Mouse (Mus musculus) forebrain, embryonic 15.5 days (tissue): ENCODE results near the gene Kctd20. TPM values are rescaled to one million over a fixed set of nuclear protein-coding genes. Genes with fewer than 3 reads are reported as not detected.
"Not testable (repeated sequence)": the region's sequence is repeated elsewhere in the genome, so short reads cannot be mapped to it uniquely, and the experiment has no call there.

Experiments
- ATAC-seq: fragments of 200-750 bp; cut with Nextera tagmentation; replicated peaks from 2 replicates; pipeline ENCODE4 v1.8.0; 2017; ENCODE audit warnings: mild to moderate bottlenecking, moderate TSS enrichment, moderate library complexity
- H3K27ac ChIP-seq: fragments of 300-500 bp; sonication (generic); replicated peaks from 2 replicates; pipeline ENCODE4 v1.5.1; 2015; ENCODE audit warnings: mild to moderate bottlenecking, inconsistent platforms
- H3K27me3 ChIP-seq: fragments of 300-500 bp; sonication (generic); 2 replicates; pipeline ENCODE4 v1.6.1; 2015; ENCODE audit warnings: inconsistent platforms
- H3K36me3 ChIP-seq: fragments of 300-500 bp; sonication (generic); 2 replicates; pipeline ENCODE4 v1.6.1; 2015; ENCODE audit warnings: mild to moderate bottlenecking, inconsistent platforms
- H3K4me1 ChIP-seq: fragments of 300-500 bp; sonication (generic); 2 replicates; pipeline ENCODE4 v1.6.1; 2015; ENCODE audit warnings: inconsistent platforms
- H3K4me2 ChIP-seq: fragments of 300-500 bp; sonication (generic); replicated peaks from 2 replicates; pipeline ENCODE4 v1.6.1; 2015; ENCODE audit warnings: mild to moderate bottlenecking, inconsistent platforms
- H3K4me3 ChIP-seq: fragments of 300-500 bp; sonication (generic); 2 replicates; pipeline ENCODE4 v1.5.1; 2015; ENCODE audit warnings: mild to moderate bottlenecking, inconsistent platforms
- H3K9ac ChIP-seq: fragments of 300-500 bp; sonication (generic); replicated peaks from 2 replicates; pipeline ENCODE4 v1.6.1; 2015; ENCODE audit warnings: mild to moderate bottlenecking, inconsistent platforms
- H3K9me3 ChIP-seq: fragments of 300-500 bp; sonication (generic); 2 replicates; pipeline ENCODE4 v1.6.1; 2016; ENCODE audit warnings: inconsistent platforms
- WGBS: fragments of 180-500 bp; shearing (Covaris S2); methylation state at CpG from one replicate; pipeline ENCODE4 v1.1.7; 2015; ENCODE audit warnings: mixed read lengths; 5-methylcytosine and 5-hydroxymethylcytosine counted together
- polyA plus RNA-seq: library from polyadenylated mRNA; unstranded; fragments of >200 nt; fragmentation: Nextera tagmentation; extraction: Ambion mirVana; gene quantifications from 2 replicates; pipeline ENCODE4 v1.2.1, GENCODE M21; 2015

The Kctd20 gene
- polyA plus RNA-seq, 1 experiment from 2014 or later: 118 TPM

GRCm38 (mm10) chr17:28992105-28992504 is 40.4 kb downstream of the Kctd20 start:
- H3K9ac ChIP-seq: no peak overlapping the region
- H3K4me1 ChIP-seq: peaks cover 21% of the 10 kb centered on the region
- no peaks in the 10 kb centered on the region for H3K27me3 ChIP-seq
- H3K36me3 ChIP-seq: peaks cover 46% of the 10 kb centered on the region
- no peak overlapping the region for H3K4me2 ChIP-seq
- 15% methylated on average over 7 of the region's 7 CpGs for WGBS
- H3K27ac ChIP-seq: peak overlapping the region; percentile 74
- H3K4me3 ChIP-seq: no peak overlapping the region
- ATAC-seq: no peak
- H3K9me3 ChIP-seq: no peaks in the 10 kb centered on the region

GRCm38 (mm10) chr17:28993004-28993403 is 41.3 kb downstream of the Kctd20 start:
- H3K4me1 ChIP-seq: peaks cover 21% of the 10 kb centered on the region
- H3K36me3 ChIP-seq: peaks cover 45% of the 10 kb centered on the region
- WGBS: 93% methylated on average over 1 of the region's 1 CpGs
- not testable (repeated sequence) for H3K9ac ChIP-seq, ATAC-seq, H3K9me3 ChIP-seq, H3K4me2 ChIP-seq, H3K4me3 ChIP-seq, H3K27ac ChIP-seq, H3K27me3 ChIP-seq

- H3K4me1 ChIP-seq: peaks cover 21% of the 10 kb centered on the region
- H3K4me3 ChIP-seq: no peak overlapping the region
- peaks cover 46% of the 10 kb centered on the region for H3K36me3 ChIP-seq
- no peak overlapping the region for H3K9ac ChIP-seq
- ATAC-seq: no peak
- H3K27me3 ChIP-seq: no peaks in the 10 kb centered on the region
- no peaks in the 10 kb centered on the region for H3K9me3 ChIP-seq
- WGBS: 76% methylated on average over 4 of the region's 4 CpGs
- H3K4me2 ChIP-seq: no peak overlapping the region
- H3K27ac ChIP-seq: no peak overlapping the region
These were observed 42.9 kb downstream of the Kctd20 start for GRCm38 (mm10) chr17:28994615-28995014.

- H3K27ac ChIP-seq: no peak overlapping the region
- ATAC-seq: no peak
- no peak overlapping the region for H3K9ac ChIP-seq
- no peaks in the 10 kb centered on the region for H3K9me3 ChIP-seq
- WGBS: 90% methylated on average over 6 of the region's 6 CpGs
- peaks cover 12% of the 10 kb centered on the region for H3K4me1 ChIP-seq
- peaks cover 43% of the 10 kb centered on the region for H3K36me3 ChIP-seq
- H3K4me3 ChIP-seq: no peak overlapping the region
- no peaks in the 10 kb centered on the region for H3K27me3 ChIP-seq
- H3K4me2 ChIP-seq: no peak overlapping the region
These were observed 48.7 kb downstream of the Kctd20 start for GRCm38 (mm10) chr17:29000465-29000864.

GRCm38 (mm10) chr17:29003740-29004139 is 52.0 kb downstream of the Kctd20 start:
- Histone ChIP-seq H3K27ac (no peak overlapping the region), H3K4me2 (no peak overlapping the region), H3K9me3 (no peaks in the 10 kb centered on the region), H3K4me3 (no peak overlapping the region), H3K27me3 (no peaks in the 10 kb centered on the region), H3K4me1 (peaks cover 29% of the 10 kb centered on the region), H3K9ac (no peak overlapping the region), H3K36me3 (peaks cover 20% of the 10 kb centered on the region)
- 80% methylated on average over 1 of the region's 1 CpGs for WGBS
- no peak for ATAC-seq

GRCm38 (mm10) chr17:29005002-29005401 is 53.3 kb downstream of the Kctd20 start:
- Histone ChIP-seq H3K4me2 (peak overlapping the region; percentile 51; the same call in 1 of the 2 replicates), H3K27ac (no peak overlapping the region), H3K36me3 (peaks cover 10% of the 10 kb centered on the region), H3K27me3 (no peaks in the 10 kb centered on the region), H3K4me3 (no peak overlapping the region), H3K9me3 (no peaks in the 10 kb centered on the region), H3K9ac (no peak overlapping the region), H3K4me1 (peaks cover 29% of the 10 kb centered on the region)
- WGBS: 94% methylated on average over 3 of the region's 3 CpGs
- no peak for ATAC-seq

- Histone ChIP-seq H3K4me2 (peak overlapping the region; percentile 51), H3K9me3 (no peaks in the 10 kb centered on the region), H3K27me3 (no peaks in the 10 kb centered on the region), H3K4me3 (peak overlapping the region; percentile 83), H3K36me3 (no peaks in the 10 kb centered on the region), H3K4me1 (peaks cover 29% of the 10 kb centered on the region), H3K27ac (peak overlapping the region; percentile 91; the same call in 1 of the 2 replicates), H3K9ac (peak overlapping the region; percentile 95)
- WGBS: 12% methylated on average over 7 of the region's 7 CpGs
- no peak for ATAC-seq
These were observed 55.1 kb downstream of the Kctd20 start for GRCm38 (mm10) chr17:29006812-29007211.

GRCm38 (mm10) chr17:29007243-29007640 is 55.5 kb downstream of the Kctd20 start:
- under 1% methylated on average over 19 of the region's 19 CpGs for WGBS

GRCm38 (mm10) chr17:29007641-29008325 is 56.0 kb downstream of the Kctd20 start, which contains the start of gene Stk38:
Gene Stk38 (minus strand): TSS chr17:29007995.
- Histone ChIP-seq H3K9ac (peak within 1 kb of the TSS; percentile 95), H3K4me2 (peak within 1 kb of the TSS; percentile 51), H3K36me3 (no peaks in the 10 kb centered on the region), H3K27me3 (no peaks in the 10 kb centered on the region), H3K27ac (peak within 1 kb of the TSS; percentile 91), H3K9me3 (no peaks in the 10 kb centered on the region), H3K4me3 (peak within 1 kb of the TSS; percentile 83), H3K4me1 (peaks cover 29% of the 10 kb centered on the region)
- peak; percentile 92 for ATAC-seq
- WGBS: under 1% methylated on average over 65 of the region's 65 CpGs

More at GRCm38 (mm10) chr17:29007243-29007640, 55.5 kb downstream of the Kctd20 start:
- peak overlapping the region; percentile 91 for H3K27ac ChIP-seq
- peaks cover 29% of the 10 kb centered on the region for H3K4me1 ChIP-seq
- H3K36me3 ChIP-seq: no peaks in the 10 kb centered on the region
- ATAC-seq: peak; percentile 59
- no peaks in the 10 kb centered on the region for H3K9me3 ChIP-seq
- H3K27me3 ChIP-seq: no peaks in the 10 kb centered on the region
- H3K9ac ChIP-seq: peak overlapping the region; percentile 95
- H3K4me2 ChIP-seq: peak overlapping the region; percentile 51
- H3K4me3 ChIP-seq: peak overlapping the region; percentile 83

- peaks cover 29% of the 10 kb centered on the region for H3K4me1 ChIP-seq
- no peaks in the 10 kb centered on the region for H3K9me3 ChIP-seq
- no peaks in the 10 kb centered on the region for H3K36me3 ChIP-seq
- WGBS: 12% methylated on average over 8 of the region's 8 CpGs
- peak overlapping the region; percentile 91 for H3K27ac ChIP-seq
- ATAC-seq: peak; percentile 11; the same call in 1 of the 2 replicates
- H3K27me3 ChIP-seq: no peaks in the 10 kb centered on the region
- H3K4me3 ChIP-seq: peak overlapping the region; percentile 83
- peak overlapping the region; percentile 47 for H3K4me2 ChIP-seq
- peak overlapping the region; percentile 95 for H3K9ac ChIP-seq
These were observed 56.5 kb downstream of the Kctd20 start for GRCm38 (mm10) chr17:29008326-29008650.

GRCm38 (mm10) chr17:29009181-29009580 is 57.4 kb downstream of the Kctd20 start:
- Histone ChIP-seq H3K9me3 (no peaks in the 10 kb centered on the region), H3K4me3 (no peak overlapping the region), H3K9ac (no peak overlapping the region), H3K27me3 (no peaks in the 10 kb centered on the region), H3K27ac (no peak overlapping the region), H3K36me3 (no peaks in the 10 kb centered on the region), H3K4me1 (peaks cover 24% of the 10 kb centered on the region), H3K4me2 (no peak overlapping the region)
- ATAC-seq: no peak
- 88% methylated on average over 4 of the region's 4 CpGs for WGBS

GRCm38 (mm10) chr17:29014235-29014634 is 62.5 kb downstream of the Kctd20 start:
- Histone ChIP-seq H3K4me1 (no peaks in the 10 kb centered on the region), H3K4me2 (no peak overlapping the region), H3K36me3 (no peaks in the 10 kb centered on the region), H3K27ac (no peak overlapping the region), H3K27me3 (no peaks in the 10 kb centered on the region), H3K9ac (no peak overlapping the region), H3K9me3 (no peaks in the 10 kb centered on the region), H3K4me3 (no peak overlapping the region)
- no peak for ATAC-seq

- H3K4me1 ChIP-seq: no peaks in the 10 kb centered on the region
- no peaks in the 10 kb centered on the region for H3K36me3 ChIP-seq
- no peak overlapping the region for H3K4me3 ChIP-seq
- no peak for ATAC-seq
- H3K4me2 ChIP-seq: no peak overlapping the region
- H3K9me3 ChIP-seq: no peaks in the 10 kb centered on the region
- H3K9ac ChIP-seq: no peak overlapping the region
- 23% methylated on average over 2 of the region's 2 CpGs for WGBS
- H3K27ac ChIP-seq: no peak overlapping the region
- H3K27me3 ChIP-seq: no peaks in the 10 kb centered on the region
These were observed 63.9 kb downstream of the Kctd20 start for GRCm38 (mm10) chr17:29015638-29016037.
